In genomic region chr5:137373371-137373950, GRCm38 (mm10) we compare ENCODE assay signal across 18 mouse cellular contexts. TPM values are rescaled to one million over a fixed set of nuclear protein-coding genes. Genes with fewer than 3 reads are reported as not detected.
DNase-seq lines count a peak whose midpoint lies in the region; ATAC-seq and TF ChIP-seq lines count a peak whose summit lies in the region.
"Had no signal": no experiment of that assay in that cellular context is flagged by ENCODE, and none has a peak within 500 bp of the region (broad histone marks: within the 10 kb centered on the region; RNA-seq: fewer than 3 reads in every experiment).

No protein-coding gene starts in this region.

- 0 out of 2 replicates have a peak overlapping the region, but pooled peaks have one; percentile 34 for H3K27ac ChIP-seq in embryonic facial prominence, embryonic 15.5 days (replicated peaks)
- no peak overlapping the region for H3K27ac ChIP-seq in embryonic facial prominence, embryonic 10.5 days (replicated peaks)
- peak overlapping the region; percentile 32; the same call in 1 of the 2 replicates for H3K27ac ChIP-seq in kidney, adult 2 months (ENCODE audit: insufficient read depth, low read depth, low read length)
- H3K27ac ChIP-seq in lung, embryonic 15.5 days, result 0 out of 2 replicates have a peak overlapping the region, but pooled peaks have one; percentile 37
- H3K27ac ChIP-seq in lung, postnatal 0 days (ENCODE audit: low read length), result no peak overlapping the region
- H3K27ac ChIP-seq: forebrain, embryonic 10.5 days; gastrocnemius, adult 2 months; heart, embryonic 10.5 days; hindbrain, embryonic 15.5 days had no signal

- H3K9ac ChIP-seq in embryonic facial prominence, embryonic 15.5 days, result no peak overlapping the region
- no peak overlapping the region for H3K9ac ChIP-seq in lung, embryonic 15.5 days
- H3K9ac ChIP-seq in lung, postnatal 0 days (replicated peaks; ENCODE audit: low read depth), result no peak overlapping the region
- H3K9ac ChIP-seq: hindbrain, embryonic 15.5 days had no signal

- no peak overlapping the region for H3K4me2 ChIP-seq in embryonic facial prominence, embryonic 15.5 days (replicated peaks)
- H3K4me2 ChIP-seq in lung, embryonic 15.5 days, result no peak overlapping the region
- no peak overlapping the region for H3K4me2 ChIP-seq in lung, postnatal 0 days (replicated peaks; ENCODE audit: low read depth, low read length)
- H3K4me2 ChIP-seq: hindbrain, embryonic 15.5 days had no signal

- DNase-seq in embryonic facial prominence, embryonic 10.5 days (ENCODE audit: low spot score), result no peak
- peak; percentile 25 for DNase-seq in kidney, adult 2 months
- DNase-seq in kidney, postnatal 36 days, result no peak
- no peak for DNase-seq in lung, postnatal 0 days (ENCODE audit: low spot score)
- DNase-seq: adrenal gland, postnatal 25 days; cerebellum, adult 18-20 months; cerebellum, adult 9-11 months; cerebellum, postnatal 36 days; gastrocnemius, adult 2 months; gastrocnemius, postnatal 25 days had no signal

- no peaks in the 10 kb centered on the region for H3K27me3 ChIP-seq in embryonic facial prominence, embryonic 15.5 days
- H3K27me3 ChIP-seq in embryonic facial prominence, embryonic 10.5 days (replicated peaks; ENCODE audit: low read depth, poor library complexity, severe bottlenecking), result no peaks in the 10 kb centered on the region
- no peaks in the 10 kb centered on the region for H3K27me3 ChIP-seq in kidney, adult 2 months (replicated peaks; ENCODE audit: control insufficient read depth, insufficient read depth, low read length)
- no peaks in the 10 kb centered on the region for H3K27me3 ChIP-seq in lung, embryonic 15.5 days
- no peaks in the 10 kb centered on the region for H3K27me3 ChIP-seq in lung, postnatal 0 days (replicated peaks; ENCODE audit: insufficient read depth, low read length)
- H3K27me3 ChIP-seq: hindbrain, embryonic 15.5 days had no signal

- no peak for TF ChIP-seq CTCF in kidney, adult 2 months (conservative IDR thresholded peaks at IDR 0.05; ENCODE audit: insufficient read depth, insufficient read length, low read depth, low read length)
- TF ChIP-seq CTCF in lung, postnatal 0 days (IDR thresholded peaks at IDR 0.05), result no peak

- H3K4me1 ChIP-seq in embryonic facial prominence, embryonic 15.5 days, result peaks cover 28% of the 10 kb centered on the region
- H3K4me1 ChIP-seq in embryonic facial prominence, embryonic 10.5 days, result peaks cover 34% of the 10 kb centered on the region
- peaks cover 6% of the 10 kb centered on the region; the same call in 1 of the 2 replicates for H3K4me1 ChIP-seq in kidney, adult 2 months (ENCODE audit: control insufficient read depth, insufficient read depth, low read length)
- H3K4me1 ChIP-seq in lung, embryonic 15.5 days, result peaks cover 39% of the 10 kb centered on the region
- H3K4me1 ChIP-seq in lung, postnatal 0 days (ENCODE audit: insufficient read depth, low read depth, low read length), result no peaks in the 10 kb centered on the region

- no peak overlapping the region for H3K4me3 ChIP-seq in embryonic facial prominence, embryonic 15.5 days (replicated peaks)
- no peak overlapping the region for H3K4me3 ChIP-seq in embryonic facial prominence, embryonic 10.5 days
- no peak overlapping the region for H3K4me3 ChIP-seq in kidney, adult 2 months (ENCODE audit: insufficient read depth, low read depth, low read length)
- H3K4me3 ChIP-seq in lung, embryonic 15.5 days, result no peak overlapping the region
- H3K4me3 ChIP-seq in lung, postnatal 0 days (ENCODE audit: low read depth, low read length), result no peak overlapping the region
- H3K4me3 ChIP-seq: erythroblast, embryonic 14.5 days; forebrain, embryonic 10.5 days; gastrocnemius, adult 2 months; heart, embryonic 10.5 days; hindbrain, embryonic 15.5 days had no signal

- no peaks in the 10 kb centered on the region for H3K9me3 ChIP-seq in embryonic facial prominence, embryonic 15.5 days (replicated peaks)
- H3K9me3 ChIP-seq in embryonic facial prominence, embryonic 10.5 days, result no peaks in the 10 kb centered on the region
- H3K9me3 ChIP-seq in lung, embryonic 15.5 days, result no peaks in the 10 kb centered on the region
- no peaks in the 10 kb centered on the region for H3K9me3 ChIP-seq in lung, postnatal 0 days (ENCODE audit: low read length)
- H3K9me3 ChIP-seq: forebrain, embryonic 10.5 days; heart, embryonic 10.5 days; hindbrain, embryonic 15.5 days had no signal

- no peak for ATAC-seq in embryonic facial prominence, embryonic 15.5 days (ENCODE audit: insufficient number of reproducible peaks, low FRiP score, low TSS enrichment, low read depth)
- no peak for ATAC-seq in lung, embryonic 15.5 days (ENCODE audit: borderline replicate concordance, extremely low read depth, low FRiP score, low TSS enrichment)
- ATAC-seq in lung, postnatal 0 days, result no peak
- ATAC-seq: forebrain, embryonic 14.5 days; inflammation-experienced regulatory T-cells, adult 6 months had no signal

- H3K36me3 ChIP-seq in embryonic facial prominence, embryonic 15.5 days, result peaks cover 73% of the 10 kb centered on the region
- peaks cover 77% of the 10 kb centered on the region for H3K36me3 ChIP-seq in embryonic facial prominence, embryonic 10.5 days (replicated peaks)
- H3K36me3 ChIP-seq in kidney, adult 2 months (ENCODE audit: control insufficient read depth, insufficient read depth, low read length), result peaks cover 8% of the 10 kb centered on the region
- H3K36me3 ChIP-seq in lung, embryonic 15.5 days, result peaks cover 66% of the 10 kb centered on the region
- H3K36me3 ChIP-seq in lung, postnatal 0 days (ENCODE audit: insufficient read depth, low read length), result peaks cover 39% of the 10 kb centered on the region
- H3K36me3 ChIP-seq: hindbrain, embryonic 15.5 days had no signal

- TF ChIP-seq EP300 in lung, postnatal 0 days (IDR thresholded peaks at IDR 0.05), result no peak

- no peak for TF ChIP-seq POLR2A in kidney, adult 2 months (IDR thresholded peaks at IDR 0.05; ENCODE audit: low read depth, low read length)

- 79% methylated on average over 12 of the region's 12 CpGs for WGBS in embryonic facial prominence, embryonic 15.5 days
- WGBS in embryonic facial prominence, embryonic 10.5 days, result 89% methylated on average over 12 of the region's 12 CpGs
- 67% methylated on average over 12 of the region's 12 CpGs for WGBS in kidney, adult 2 months
- WGBS in lung, embryonic 15.5 days, result 77% methylated on average over 12 of the region's 12 CpGs
- 65% methylated on average over 12 of the region's 12 CpGs for WGBS in lung, postnatal 0 days

RNA-seq across cellular contexts. Expression of gene Ephb4, which starts 23.6 kb away (rescaled TPM):
- 60.2 and 66.1 TPM in 2 replicates for polyA plus RNA-seq in embryonic facial prominence, embryonic 15.5 days (2015; fragmentation: Nextera tagmentation; extraction: Ambion mirVana)
- polyA plus RNA-seq in embryonic facial prominence, embryonic 10.5 days (2016; fragmentation: Nextera tagmentation; extraction: Ambion mirVana), result 53.6 and 56.8 TPM in 2 replicates
- polyA plus RNA-seq in kidney, adult 2 months (2012; rRNA removed), result 49.1 and 53.3 TPM in 2 replicates
- polyA plus RNA-seq in lung, embryonic 15.5 days (2015; fragmentation: Nextera tagmentation; extraction: Ambion mirVana), result 57.5 and 58.9 TPM in 2 replicates
- polyA plus RNA-seq in lung, postnatal 0 days (2015; fragmentation: Nextera tagmentation; extraction: Ambion mirVana), result 30.9 and 33.2 TPM in 2 replicates
- polyA plus RNA-seq: inflammation-experienced regulatory T-cells, adult 6 months had no signal

RNA-seq across cellular contexts. Expression of gene Slc12a9, which starts 40.1 kb away (rescaled TPM):
- polyA plus RNA-seq in embryonic facial prominence, embryonic 15.5 days (2015; fragmentation: Nextera tagmentation; extraction: Ambion mirVana), result 14.8 and 16.3 TPM in 2 replicates
- 12.6 and 13.4 TPM in 2 replicates for polyA plus RNA-seq in embryonic facial prominence, embryonic 10.5 days (2016; fragmentation: Nextera tagmentation; extraction: Ambion mirVana)
- polyA plus RNA-seq in kidney, adult 2 months (2012; rRNA removed), result 21.6 and 25.9 TPM in 2 replicates
- 12.0 and 13.0 TPM in 2 replicates for polyA plus RNA-seq in lung, embryonic 15.5 days (2015; fragmentation: Nextera tagmentation; extraction: Ambion mirVana)
- 8.2 TPM in 2 replicates for polyA plus RNA-seq in lung, postnatal 0 days (2015; fragmentation: Nextera tagmentation; extraction: Ambion mirVana)

RNA-seq across cellular contexts. Expression of gene Trip6, which starts 59.3 kb away (rescaled TPM):
- 112 and 117 TPM in 2 replicates for polyA plus RNA-seq in embryonic facial prominence, embryonic 15.5 days (2015; fragmentation: Nextera tagmentation; extraction: Ambion mirVana)
- polyA plus RNA-seq in embryonic facial prominence, embryonic 10.5 days (2016; fragmentation: Nextera tagmentation; extraction: Ambion mirVana), result 73.1 and 76.2 TPM in 2 replicates
- polyA plus RNA-seq in kidney, adult 2 months (2012; rRNA removed), result 53.2 and 60.2 TPM in 2 replicates
- polyA plus RNA-seq in lung, embryonic 15.5 days (2015; fragmentation: Nextera tagmentation; extraction: Ambion mirVana), result 95.9 and 96.3 TPM in 2 replicates
- 45.8 and 50.1 TPM in 2 replicates for polyA plus RNA-seq in lung, postnatal 0 days (2015; fragmentation: Nextera tagmentation; extraction: Ambion mirVana)

Comparison
In these comparisons a context has a peak if more than half of its experiments do, and no peak if none do; other contexts are left out.
1. H3K27ac ChIP-seq: peak in embryonic facial prominence, embryonic 15.5 days (single experiment), kidney, adult 2 months (single experiment) and lung, embryonic 15.5 days (single experiment); none in embryonic facial prominence, embryonic 10.5 days (single experiment) and lung, postnatal 0 days (single experiment).